Mouse (Mus musculus): ENCODE data around the gene Nat9. TPM values are rescaled to one million over a fixed set of nuclear protein-coding genes. Genes with fewer than 3 reads are reported as not detected.

Nat9 gene
- polyA plus RNA-seq, 1 experiment, result 35.6 TPM

- Histone ChIP-seq H3K27me3 (ENCODE audit: control insufficient read depth, insufficient read depth, low read length) (0 out of 2 replicates have a peak, but pooled peaks cover 6% of the 10 kb centered on the region), H3K4me1 (ENCODE audit: control insufficient read depth, insufficient read depth, insufficient read length, low read length) (peaks cover 13% of the 10 kb centered on the region), H3K36me3 (ENCODE audit: control insufficient read depth, insufficient read depth, low read length) (no peaks in the 10 kb centered on the region), H3K4me3 (ENCODE audit: low read depth, low read length) (peak overlapping the region; percentile 43), H3K27ac (ENCODE audit: insufficient read depth, low read depth, low read length) (peak overlapping the region; percentile 10; the same call in 1 of the 2 replicates)
- TF ChIP-seq CTCF (IDR thresholded peaks at IDR 0.05; ENCODE audit: extremely low read depth, insufficient read length, insufficient replicate concordance, low read depth, low read length) (no peak), POLR2A (IDR thresholded peaks at IDR 0.05; ENCODE audit: low read depth, low read length) (no peak)
- WGBS, result 9% methylated on average over 5 of the region's 5 CpGs
Observed at GRCm38 (mm10) chr11:115155053-115155634, 32.5 kb downstream of the Nat9 start.

GRCm38 (mm10) chr11:115153699-115154292 is 33.9 kb downstream of the Nat9 start:
- TF ChIP-seq POLR2A (IDR thresholded peaks at IDR 0.05; ENCODE audit: low read depth, low read length), result peak; percentile 74
- peak; percentile 90 for TF ChIP-seq CTCF (IDR thresholded peaks at IDR 0.05; ENCODE audit: extremely low read depth, insufficient read length, insufficient replicate concordance, low read depth, low read length)

GRCm38 (mm10) chr11:115153088-115153487 is 34.6 kb downstream of the Nat9 start:
- Histone ChIP-seq H3K36me3 (ENCODE audit: control insufficient read depth, insufficient read depth, low read length) (no peaks in the 10 kb centered on the region), H3K27me3 (ENCODE audit: control insufficient read depth, insufficient read depth, low read length) (0 out of 2 replicates have a peak, but pooled peaks cover 6% of the 10 kb centered on the region), H3K4me1 (ENCODE audit: control insufficient read depth, insufficient read depth, insufficient read length, low read length) (peaks cover 6% of the 10 kb centered on the region), H3K27ac (ENCODE audit: insufficient read depth, low read depth, low read length) (no peak overlapping the region), H3K4me3 (ENCODE audit: low read depth, low read length) (no peak overlapping the region)
- 68% methylated on average over 9 of the region's 9 CpGs for WGBS
- TF ChIP-seq CTCF (IDR thresholded peaks at IDR 0.05; ENCODE audit: extremely low read depth, insufficient read length, insufficient replicate concordance, low read depth, low read length), result no peak
- no peak for TF ChIP-seq POLR2A (IDR thresholded peaks at IDR 0.05; ENCODE audit: low read depth, low read length)

More at GRCm38 (mm10) chr11:115153699-115154292, 33.9 kb downstream of the Nat9 start:
- Histone ChIP-seq H3K4me1 (ENCODE audit: control insufficient read depth, insufficient read depth, insufficient read length, low read length) (peaks cover 6% of the 10 kb centered on the region), H3K27ac (ENCODE audit: insufficient read depth, low read depth, low read length) (peak overlapping the region; percentile 45), H3K27me3 (ENCODE audit: control insufficient read depth, insufficient read depth, low read length) (0 out of 2 replicates have a peak, but pooled peaks cover 6% of the 10 kb centered on the region), H3K36me3 (ENCODE audit: control insufficient read depth, insufficient read depth, low read length) (no peaks in the 10 kb centered on the region), H3K4me3 (ENCODE audit: low read depth, low read length) (peak overlapping the region; percentile 49)
- under 1% methylated on average over 35 of the region's 35 CpGs for WGBS

GRCm38 (mm10) chr11:115151755-115152429 is 35.8 kb downstream of the Nat9 start:
- 7% methylated on average over 15 of the region's 15 CpGs for WGBS
- Histone ChIP-seq H3K27ac (ENCODE audit: insufficient read depth, low read depth, low read length) (no peak overlapping the region), H3K4me1 (ENCODE audit: control insufficient read depth, insufficient read depth, insufficient read length, low read length) (peaks cover 6% of the 10 kb centered on the region), H3K4me3 (ENCODE audit: low read depth, low read length) (peak overlapping the region; percentile 50), H3K27me3 (ENCODE audit: control insufficient read depth, insufficient read depth, low read length) (0 out of 2 replicates have a peak, but pooled peaks cover 6% of the 10 kb centered on the region), H3K36me3 (ENCODE audit: control insufficient read depth, insufficient read depth, low read length) (no peaks in the 10 kb centered on the region)
- TF ChIP-seq POLR2A (IDR thresholded peaks at IDR 0.05; ENCODE audit: low read depth, low read length), result no peak; the same call in 1 of the 2 replicates
- TF ChIP-seq CTCF (IDR thresholded peaks at IDR 0.05; ENCODE audit: extremely low read depth, insufficient read length, insufficient replicate concordance, low read depth, low read length), result no peak

- Histone ChIP-seq H3K4me3 (ENCODE audit: low read depth, low read length) (no peak overlapping the region), H3K4me1 (ENCODE audit: control insufficient read depth, insufficient read depth, insufficient read length, low read length) (peaks cover 6% of the 10 kb centered on the region), H3K27me3 (ENCODE audit: control insufficient read depth, insufficient read depth, low read length) (0 out of 2 replicates have a peak, but pooled peaks cover 6% of the 10 kb centered on the region), H3K27ac (ENCODE audit: insufficient read depth, low read depth, low read length) (no peak overlapping the region), H3K36me3 (ENCODE audit: control insufficient read depth, insufficient read depth, low read length) (no peaks in the 10 kb centered on the region)
- TF ChIP-seq CTCF (IDR thresholded peaks at IDR 0.05; ENCODE audit: extremely low read depth, insufficient read length, insufficient replicate concordance, low read depth, low read length), result no peak
- TF ChIP-seq POLR2A (IDR thresholded peaks at IDR 0.05; ENCODE audit: low read depth, low read length), result no peak
- 42% methylated on average over 6 of the region's 6 CpGs for WGBS
Observed at GRCm38 (mm10) chr11:115150741-115151254, 36.9 kb downstream of the Nat9 start.

GRCm38 (mm10) chr11:115147813-115148212 is 39.8 kb downstream of the Nat9 start:
- Histone ChIP-seq H3K4me1 (ENCODE audit: control insufficient read depth, insufficient read depth, insufficient read length, low read length) (no peaks in the 10 kb centered on the region; the same call in 1 of the 2 replicates), H3K4me3 (ENCODE audit: low read depth, low read length) (no peak overlapping the region), H3K36me3 (ENCODE audit: control insufficient read depth, insufficient read depth, low read length) (no peaks in the 10 kb centered on the region), H3K27me3 (ENCODE audit: control insufficient read depth, insufficient read depth, low read length) (no peaks in the 10 kb centered on the region), H3K27ac (ENCODE audit: insufficient read depth, low read depth, low read length) (no peak overlapping the region)
- TF ChIP-seq CTCF (IDR thresholded peaks at IDR 0.05; ENCODE audit: extremely low read depth, insufficient read length, insufficient replicate concordance, low read depth, low read length), result no peak
- no peak for TF ChIP-seq POLR2A (IDR thresholded peaks at IDR 0.05; ENCODE audit: low read depth, low read length)
- WGBS, result 78% methylated on average over 4 of the region's 4 CpGs
